Mouse (Mus musculus): ENCODE results near the gene Ccdc93.

Ccdc93 gene

GRCm38 (mm10) chr1:121527061-121527460, 96.2 kb downstream of the Ccdc93 start:
- no peak for DNase-seq (ENCODE audit: low read depth)

GRCm38 (mm10) chr1:121527600-121528398, 97.0 kb downstream of the Ccdc93 start:
- no peak for DNase-seq (ENCODE audit: low read depth)

- DNase-seq (ENCODE audit: low read depth) = no peak
Measured at GRCm38 (mm10) chr1:121528399-121528720, 97.5 kb downstream of the Ccdc93 start, which contains the start of gene Htr5b. Htr5b (minus strand) TSS chr1:121528465.

- DNase-seq (ENCODE audit: low read depth) = no peak
Measured at GRCm38 (mm10) chr1:121529286-121529685, 98.4 kb downstream of the Ccdc93 start.

GRCm38 (mm10) chr1:121531439-121531838, 100.6 kb downstream of the Ccdc93 start:
- no peak for DNase-seq (ENCODE audit: low read depth)

GRCm38 (mm10) chr1:121540361-121540760, 109.5 kb downstream of the Ccdc93 start:
- DNase-seq (ENCODE audit: low read depth) = no peak

- DNase-seq (ENCODE audit: low read depth) = no peak
Measured at GRCm38 (mm10) chr1:121546844-121547243, 116.0 kb downstream of the Ccdc93 start.

- no peak for DNase-seq (ENCODE audit: low read depth)
Measured at GRCm38 (mm10) chr1:121548667-121549066, 117.8 kb downstream of the Ccdc93 start.

- peak; percentile 24 for DNase-seq (ENCODE audit: low read depth)
Measured at GRCm38 (mm10) chr1:121549456-121549855, 118.6 kb downstream of the Ccdc93 start.

GRCm38 (mm10) chr1:121550801-121551456, 120.1 kb downstream of the Ccdc93 start:
- DNase-seq (ENCODE audit: low read depth) = peak; percentile 9

GRCm38 (mm10) chr1:121551457-121551835, 120.6 kb downstream of the Ccdc93 start:
- no peak for DNase-seq (ENCODE audit: low read depth)

All from 416B (cell line).